Mouse (Mus musculus) telencephalon, adult 2 months (tissue): ENCODE measurements around the gene Dcakd.

Experiments
- DNase-seq: peaks from one replicate; pipeline ENCODE4 v3.0.0-alpha.2; 2011; ENCODE audit warnings: low read depth, low spot score

The Dcakd gene

GRCm38 (mm10) chr11:103028176-103028891, at the start of gene Dcakd, which contains the start of gene Nmt1:
TSS of gene Dcakd (minus strand) at chr11:103028333.
TSS of gene Nmt1 (plus strand) at chr11:103028190.
- DNase-seq, result peak; percentile 99

GRCm38 (mm10) chr11:103076581-103076980, 48.4 kb upstream of the Dcakd start:
- DNase-seq, result no peak

GRCm38 (mm10) chr11:103076010-103076409, 47.9 kb upstream of the Dcakd start:
- DNase-seq, result no peak

- DNase-seq, result no peak
These were observed 46.7 kb upstream of the Dcakd start for GRCm38 (mm10) chr11:103074796-103075323.

- no peak for DNase-seq
These were observed 46.1 kb upstream of the Dcakd start for GRCm38 (mm10) chr11:103074121-103074650.

GRCm38 (mm10) chr11:103073671-103074070, 45.5 kb upstream of the Dcakd start:
- no peak for DNase-seq

- DNase-seq, result no peak
These were observed 42.3 kb upstream of the Dcakd start for GRCm38 (mm10) chr11:103070322-103070880.

- no peak for DNase-seq
These were observed 41.6 kb upstream of the Dcakd start for GRCm38 (mm10) chr11:103069731-103070130.

- DNase-seq, result no peak
These were observed 40.8 kb upstream of the Dcakd start for GRCm38 (mm10) chr11:103068884-103069283.

- DNase-seq, result no peak
These were observed 40.1 kb upstream of the Dcakd start for GRCm38 (mm10) chr11:103068272-103068671.

- no peak for DNase-seq
These were observed 39.4 kb upstream of the Dcakd start for GRCm38 (mm10) chr11:103067457-103068001.

GRCm38 (mm10) chr11:103067051-103067361, 38.9 kb upstream of the Dcakd start:
- DNase-seq, result no peak

GRCm38 (mm10) chr11:103066191-103067050, 38.3 kb upstream of the Dcakd start:
- no peak for DNase-seq

- DNase-seq, result no peak
These were observed 30.5 kb upstream of the Dcakd start for GRCm38 (mm10) chr11:103058499-103059085.

GRCm38 (mm10) chr11:103056636-103057035, 28.5 kb upstream of the Dcakd start:
- no peak for DNase-seq

GRCm38 (mm10) chr11:103054798-103055197, 26.7 kb upstream of the Dcakd start:
- peak; percentile 64 for DNase-seq

- no peak for DNase-seq
These were observed 25.3 kb upstream of the Dcakd start for GRCm38 (mm10) chr11:103053191-103054076.

GRCm38 (mm10) chr11:103052078-103052477, 23.9 kb upstream of the Dcakd start:
- no peak for DNase-seq

- no peak for DNase-seq
These were observed 23.1 kb upstream of the Dcakd start for GRCm38 (mm10) chr11:103051249-103051691.

- no peak for DNase-seq
These were observed 22.0 kb upstream of the Dcakd start for GRCm38 (mm10) chr11:103050153-103050552.
